Mouse (Mus musculus) kidney, postnatal 4 days (tissue): Measurements from ENCODE around the gene Lman2l.
A peak's percentile ranks its signal among the peaks of the same experiment; 100 is the strongest.

Experiments used
- DNase-seq, 2 experiments: peaks; one replicate each; pipeline ENCODE4 v3.0.0; 2021; ENCODE audit warnings: mixed read lengths in 2 of 2

Lman2l gene

DNA sequence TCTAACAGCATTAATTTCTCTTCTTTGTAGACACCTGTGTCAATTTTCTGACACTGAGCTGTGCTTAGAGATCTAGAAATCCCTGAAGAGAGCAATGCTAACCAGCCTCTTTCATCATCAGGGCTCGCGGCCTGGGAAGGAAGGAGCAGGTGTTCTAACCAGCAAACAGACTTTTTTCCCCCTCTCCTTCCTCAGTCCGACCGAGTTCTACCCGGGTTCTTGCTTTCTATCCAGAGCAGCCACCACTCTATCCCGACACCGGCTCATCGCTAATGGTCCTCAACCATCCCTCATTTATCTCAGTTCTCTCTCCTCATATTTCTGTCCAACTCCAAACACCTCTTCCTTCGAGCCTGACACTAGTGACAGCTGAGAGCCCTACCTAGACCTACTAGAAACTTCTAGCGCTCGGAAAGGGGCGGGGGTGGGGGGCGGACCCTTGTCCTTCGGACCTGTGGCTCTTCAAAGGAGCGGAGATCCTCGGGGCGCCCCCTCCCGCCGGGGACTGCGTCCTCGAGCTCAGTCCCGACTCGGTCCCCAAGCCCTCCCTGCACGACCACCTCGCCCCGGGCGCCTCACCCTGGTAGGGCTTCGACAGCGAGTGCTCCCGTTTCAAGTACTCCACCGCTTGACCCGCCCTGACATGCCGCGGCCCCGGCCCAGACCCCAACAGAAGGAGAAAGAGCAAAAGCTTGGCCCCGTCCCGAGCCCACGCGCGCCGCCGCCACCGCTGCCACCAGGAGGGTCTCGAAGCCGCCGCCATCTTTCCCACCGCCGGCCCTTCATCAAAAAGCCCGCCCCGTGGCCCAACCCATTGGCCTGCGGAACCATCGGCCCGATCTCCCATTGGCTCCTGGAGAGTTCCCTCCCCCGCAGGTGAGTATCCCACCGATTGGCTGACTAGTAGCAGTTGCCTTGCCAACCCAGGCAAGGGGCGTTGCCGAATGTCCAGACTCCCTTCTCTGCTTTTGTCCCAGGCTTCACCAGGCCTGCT is at the start of gene Lman2l:
TSS of gene Lman2l (minus strand) at position 801 of the 994 bp plus-strand sequence.
- peak; percentile 98 to 99 for DNase-seq

DNA sequence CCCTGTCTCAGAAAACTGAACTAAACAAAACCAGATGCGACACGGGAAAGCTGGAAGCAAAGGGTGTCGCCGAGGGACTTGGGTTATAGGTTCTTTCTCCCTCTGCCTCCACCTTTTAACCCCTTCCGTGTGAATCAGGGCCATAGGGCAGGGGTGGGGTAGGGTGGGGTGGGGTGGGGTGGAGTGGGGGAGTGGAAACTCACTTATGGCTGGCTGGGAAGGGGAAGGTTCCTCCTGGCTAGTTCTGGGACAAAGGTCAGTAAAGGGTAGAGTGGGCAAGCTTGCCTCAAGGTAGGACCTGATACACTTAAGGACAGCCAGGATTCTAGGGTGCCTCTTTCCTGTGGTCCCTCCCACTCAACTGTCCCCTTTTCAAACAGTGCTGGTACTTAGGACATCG is 48.2 kb upstream of the Lman2l start:
- no peak for DNase-seq

DNA sequence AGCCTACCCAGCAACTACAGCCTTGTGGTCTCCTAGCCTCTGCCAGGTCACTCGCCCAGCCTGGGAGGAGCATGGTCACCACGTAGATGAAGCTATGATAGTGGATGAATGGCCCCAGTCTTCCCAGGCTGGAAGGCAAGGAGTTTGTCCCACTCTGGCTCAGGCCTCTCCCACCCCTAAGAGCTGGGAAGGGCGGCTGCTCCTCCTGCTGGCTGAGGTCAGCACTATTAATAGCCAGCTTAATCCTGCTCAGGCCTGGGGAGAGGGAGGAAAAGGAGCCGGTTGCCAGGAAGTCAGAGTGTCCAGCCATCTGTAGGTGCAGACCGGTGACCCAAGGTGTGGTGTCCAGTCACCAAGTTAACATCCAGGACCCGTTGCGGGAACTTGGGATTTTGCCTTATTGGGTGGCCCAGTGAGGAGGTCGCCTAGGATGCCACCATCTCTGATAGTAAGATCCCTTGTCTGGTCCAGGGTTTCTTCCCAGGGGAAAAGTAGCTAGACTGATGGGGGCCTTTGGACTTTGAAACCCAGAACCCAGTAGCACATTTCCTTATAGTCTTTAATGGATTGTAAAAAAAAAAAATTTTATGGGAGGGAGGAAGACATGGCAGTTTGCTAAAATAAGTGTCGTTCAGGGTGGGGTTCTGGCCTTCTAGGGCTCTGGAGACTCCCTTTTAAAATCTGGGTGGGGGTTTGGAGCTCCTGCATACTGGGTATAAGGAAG is 47.5 kb upstream of the Lman2l start:
- peak; percentile 77 to 84 for DNase-seq

DNA sequence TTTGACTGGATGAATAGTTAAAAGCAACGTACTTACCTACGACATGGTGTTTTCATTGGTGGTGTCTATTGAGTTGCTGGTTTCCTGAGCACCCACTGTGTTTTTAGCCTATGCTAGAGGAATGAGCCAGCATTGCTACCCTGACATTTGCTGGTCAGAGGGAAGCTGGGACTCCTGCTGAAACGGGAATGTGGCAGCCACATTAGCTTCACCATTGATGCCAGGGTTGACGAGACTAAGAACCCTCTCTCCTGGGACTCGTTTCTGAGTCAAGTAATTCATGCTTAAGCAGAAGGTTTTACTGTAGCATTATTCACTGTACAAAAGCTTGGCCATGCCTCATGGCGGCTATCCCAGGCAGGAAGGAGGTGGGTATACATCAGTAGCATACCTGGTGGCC is 44.6 kb upstream of the Lman2l start:
- no peak for DNase-seq

DNA sequence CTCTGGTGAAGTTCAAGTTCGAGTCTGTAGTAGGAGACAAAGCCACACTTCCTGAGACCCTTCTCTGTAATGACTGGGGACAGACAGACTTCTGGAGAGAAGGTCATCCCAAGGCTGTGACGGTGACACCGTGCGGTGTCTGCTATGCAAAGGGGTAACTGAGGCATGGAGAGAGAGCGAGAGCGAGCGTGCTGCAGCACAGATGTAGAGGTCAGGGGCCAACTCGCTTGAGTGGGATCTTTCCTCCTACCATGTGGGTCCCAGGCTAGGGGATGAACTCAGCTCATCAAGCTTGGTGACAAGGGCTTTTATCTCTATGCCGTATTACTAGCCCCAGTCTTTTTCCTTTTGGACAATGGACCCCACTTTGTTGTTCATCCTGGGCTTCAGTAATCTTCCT is 42.0 kb upstream of the Lman2l start:
- no peak for DNase-seq

DNA sequence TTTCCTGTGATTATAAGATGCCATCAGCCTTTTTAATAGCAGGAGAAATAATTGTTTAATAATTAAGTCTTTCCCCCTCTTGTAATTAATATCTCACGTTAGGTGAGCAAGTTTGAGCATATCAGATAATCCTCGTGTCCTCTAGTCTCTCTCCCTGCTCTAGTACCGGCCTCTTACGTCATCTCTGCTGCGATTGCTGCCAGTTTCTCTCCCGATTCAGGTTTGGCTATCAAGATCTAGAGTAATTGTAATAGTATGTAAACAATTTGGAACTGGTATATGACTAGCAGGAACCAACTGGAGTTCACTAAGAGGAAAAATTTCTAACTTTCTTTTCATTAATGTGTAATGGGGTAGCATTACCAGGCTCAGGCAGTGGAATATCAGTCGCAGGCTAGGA is 40.0 kb upstream of the Lman2l start:
- DNase-seq: no peak

DNA sequence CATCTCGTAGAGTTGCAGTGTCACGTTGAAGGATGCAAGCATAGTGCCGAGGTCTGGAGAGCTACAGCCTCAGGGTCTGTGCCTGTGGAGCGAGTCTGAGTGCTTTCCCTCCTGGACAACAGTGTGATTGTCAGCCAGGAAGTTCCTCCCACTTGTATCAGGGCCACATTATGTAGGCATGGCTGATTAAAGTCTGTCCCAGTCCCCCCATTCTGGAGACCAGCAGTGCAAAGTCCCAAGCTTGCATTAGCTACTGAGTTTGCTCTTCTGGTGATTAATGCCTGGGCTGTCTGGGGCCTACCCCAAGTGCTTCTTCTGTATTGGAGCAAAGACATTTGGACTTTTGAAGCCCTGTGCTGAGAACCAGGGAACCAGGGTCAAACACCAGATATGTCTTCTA is 38.8 kb upstream of the Lman2l start:
- no peak for DNase-seq

DNA sequence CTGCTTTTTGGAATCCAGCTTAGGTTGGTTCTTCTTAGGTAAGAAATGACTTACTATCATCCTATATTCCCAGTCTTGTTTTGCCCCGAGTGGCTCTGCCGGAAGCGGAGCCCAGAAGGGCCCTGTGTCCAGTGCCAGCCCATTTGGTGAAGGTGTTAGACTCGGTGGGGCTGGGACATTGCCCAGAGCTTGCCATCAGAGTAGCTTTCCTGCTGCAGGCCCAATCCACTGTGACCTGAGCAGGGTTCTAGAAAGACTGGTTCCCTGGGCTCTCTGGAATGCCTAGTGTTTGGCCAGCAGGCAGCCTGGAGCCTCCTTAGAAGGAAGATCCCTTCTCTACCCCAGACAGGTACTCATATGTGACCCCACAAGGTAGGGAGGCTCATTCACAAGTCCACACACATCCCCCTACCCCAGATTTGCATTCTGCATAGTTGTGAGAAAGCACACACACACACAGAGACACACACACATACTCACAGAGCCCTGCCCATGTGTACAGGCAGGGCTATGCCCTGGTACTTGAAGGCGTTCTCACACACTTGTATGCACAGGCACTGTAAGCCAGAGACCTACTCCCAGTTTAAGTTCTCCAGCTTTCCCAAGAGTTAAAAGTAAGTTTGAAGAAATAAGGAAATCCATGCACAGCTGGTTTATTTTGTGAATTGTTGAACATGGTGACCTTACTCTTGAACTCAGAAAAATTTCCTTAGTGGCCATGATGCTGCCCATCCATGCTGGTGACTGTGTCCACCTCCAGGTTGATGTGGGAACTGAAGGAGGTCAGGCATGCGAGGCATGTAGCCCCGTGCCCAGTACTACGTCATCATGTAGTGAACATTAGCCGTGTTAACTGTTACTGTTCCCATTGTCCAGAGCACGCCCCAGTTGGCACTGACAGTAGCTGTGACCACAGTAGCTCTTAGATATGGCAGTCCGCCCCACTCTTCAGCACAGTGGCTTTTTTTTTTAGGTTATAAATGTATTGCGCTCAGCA is 35.1 kb upstream of the Lman2l start:
- DNase-seq: peak in 1 of 2 experiments; percentile 34

DNA sequence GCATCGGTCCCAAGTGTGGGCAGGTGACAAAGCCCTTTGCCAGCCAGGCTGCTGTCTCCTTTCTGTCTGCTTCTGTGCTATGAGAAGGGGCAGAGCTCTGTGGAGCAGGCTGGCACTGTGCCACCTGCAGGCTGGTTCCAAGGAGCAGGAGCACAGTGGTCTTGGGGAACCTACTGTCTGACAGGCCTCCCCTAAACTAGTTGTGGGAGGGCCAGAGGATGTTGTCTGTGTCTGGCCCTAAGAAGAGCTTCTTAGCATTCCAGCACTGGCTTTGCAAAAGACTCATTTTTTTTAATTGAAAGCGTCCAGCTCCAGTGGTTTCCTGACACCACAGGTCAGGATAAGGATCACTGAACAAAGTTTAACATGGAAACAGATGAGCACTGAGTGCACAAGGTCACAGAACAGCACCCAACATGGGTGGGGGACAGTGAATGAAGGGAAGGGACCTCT is 33.3 kb upstream of the Lman2l start:
- DNase-seq: peak; percentile 49 to 68

DNA sequence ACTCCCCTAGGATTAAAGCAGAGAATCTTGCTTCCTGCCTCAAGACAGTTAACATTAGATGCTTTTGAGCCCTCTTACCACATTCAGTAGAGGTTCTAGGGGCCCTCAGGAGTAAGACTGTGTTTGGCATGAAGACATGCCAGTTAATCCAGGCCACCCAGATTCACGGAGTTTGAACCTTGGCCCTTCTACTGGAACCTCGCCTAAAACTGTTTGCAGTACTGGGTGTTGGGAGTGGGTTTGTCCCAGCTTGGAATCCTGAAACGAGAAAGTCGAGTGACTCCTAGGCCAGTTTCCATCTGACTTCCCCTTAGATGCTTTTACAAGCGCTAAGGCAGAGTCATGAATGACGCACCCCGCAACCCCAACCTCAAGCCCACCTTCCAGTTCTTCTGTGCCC is 31.4 kb upstream of the Lman2l start:
- no peak for DNase-seq

DNA sequence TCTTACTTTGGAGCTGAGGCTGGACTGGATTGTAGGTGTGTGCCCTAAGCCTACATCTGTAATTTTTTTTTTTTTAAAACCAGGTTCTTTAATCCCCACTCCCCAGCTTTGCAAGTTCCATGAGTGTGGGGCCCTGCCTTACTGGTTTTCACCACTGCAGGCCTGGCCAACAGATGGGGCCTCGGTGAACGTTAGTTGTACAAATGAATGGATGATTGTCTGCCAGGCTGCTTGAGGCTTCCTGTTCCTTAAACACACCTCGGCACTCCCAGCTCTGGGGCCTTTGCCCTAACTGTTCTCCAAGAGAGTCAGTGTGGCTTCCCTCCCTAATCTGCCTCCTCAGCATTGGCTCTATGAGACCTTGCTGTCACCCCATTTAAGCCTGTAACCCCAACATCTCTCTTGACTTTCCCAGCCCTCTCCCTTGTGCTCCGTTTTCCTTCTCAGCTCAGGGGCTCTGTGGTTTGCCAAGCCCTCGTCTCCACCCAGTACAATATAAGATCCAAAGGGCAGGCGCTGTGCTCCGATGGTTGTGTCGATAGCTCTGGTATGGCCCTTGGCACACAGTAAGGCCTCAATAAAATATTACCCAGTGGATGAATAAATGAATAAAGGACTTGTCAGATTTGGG is 30.5 kb upstream of the Lman2l start:
- DNase-seq: no peak

DNA sequence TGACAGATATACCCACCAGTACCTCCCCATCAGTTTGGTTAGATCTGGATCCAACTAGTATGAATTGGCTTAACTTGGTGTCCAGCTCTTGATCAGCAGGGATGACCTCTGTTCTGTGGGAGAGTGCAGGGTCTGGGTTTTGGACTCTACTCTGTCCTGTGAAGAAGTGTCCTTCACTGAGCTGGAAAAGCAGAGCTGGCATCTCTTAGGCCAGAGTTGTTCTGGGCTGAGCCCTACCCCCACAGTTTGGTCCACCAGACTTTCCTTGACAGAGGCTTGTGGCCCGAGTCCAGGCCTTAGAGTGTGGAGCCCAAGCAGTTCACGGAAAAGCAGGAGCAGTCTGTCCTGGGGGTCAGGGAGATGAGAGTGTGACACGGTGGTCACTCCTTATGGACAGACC is 29.6 kb upstream of the Lman2l start:
- peak in 1 of 2 experiments; percentile 37 for DNase-seq

DNA sequence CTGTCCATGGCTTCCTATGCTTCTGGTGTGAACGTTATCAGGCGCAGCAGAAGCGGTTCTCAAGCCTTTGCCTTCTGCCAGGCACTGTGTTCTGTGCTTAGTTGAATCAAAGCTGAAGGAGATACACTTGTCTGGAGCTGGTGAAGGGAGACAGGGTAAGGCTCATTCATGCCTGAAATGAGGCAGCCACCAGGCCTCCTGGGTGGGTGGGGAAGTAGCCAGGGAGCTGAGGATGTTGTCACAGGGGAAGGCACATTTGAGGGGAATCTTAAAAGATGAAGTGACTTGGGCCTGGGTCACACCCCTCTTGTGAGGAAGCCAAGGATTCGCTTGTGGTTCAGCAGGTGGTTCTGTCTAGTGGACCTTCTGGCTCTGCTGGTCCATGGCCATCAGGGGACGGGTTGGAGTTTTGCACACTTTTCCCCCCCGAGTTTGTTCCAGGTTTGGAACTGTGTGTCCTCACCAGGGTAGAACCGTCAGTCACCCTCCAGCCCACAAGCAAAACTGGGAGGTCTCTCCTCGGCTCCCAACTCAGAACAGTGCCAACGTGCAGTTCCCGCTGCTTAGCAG is 28.2 kb upstream of the Lman2l start:
- no peak for DNase-seq

DNA sequence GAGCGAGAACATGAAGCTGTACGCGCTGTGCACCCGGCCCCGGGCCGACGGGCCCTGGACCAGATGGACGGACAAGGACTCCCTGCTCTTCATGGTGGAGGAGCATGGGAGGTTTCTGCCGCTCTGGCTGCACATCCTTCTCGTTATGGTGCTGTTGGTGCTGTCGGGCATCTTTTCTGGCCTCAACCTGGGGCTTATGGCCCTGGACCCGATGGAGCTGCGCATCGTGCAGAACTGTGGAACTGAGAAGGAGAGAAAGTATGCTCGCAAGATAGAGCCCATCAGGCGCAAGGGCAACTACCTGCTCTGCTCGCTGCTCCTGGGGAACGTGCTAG is 27.0 kb upstream of the Lman2l start:
- DNase-seq: no peak

DNA sequence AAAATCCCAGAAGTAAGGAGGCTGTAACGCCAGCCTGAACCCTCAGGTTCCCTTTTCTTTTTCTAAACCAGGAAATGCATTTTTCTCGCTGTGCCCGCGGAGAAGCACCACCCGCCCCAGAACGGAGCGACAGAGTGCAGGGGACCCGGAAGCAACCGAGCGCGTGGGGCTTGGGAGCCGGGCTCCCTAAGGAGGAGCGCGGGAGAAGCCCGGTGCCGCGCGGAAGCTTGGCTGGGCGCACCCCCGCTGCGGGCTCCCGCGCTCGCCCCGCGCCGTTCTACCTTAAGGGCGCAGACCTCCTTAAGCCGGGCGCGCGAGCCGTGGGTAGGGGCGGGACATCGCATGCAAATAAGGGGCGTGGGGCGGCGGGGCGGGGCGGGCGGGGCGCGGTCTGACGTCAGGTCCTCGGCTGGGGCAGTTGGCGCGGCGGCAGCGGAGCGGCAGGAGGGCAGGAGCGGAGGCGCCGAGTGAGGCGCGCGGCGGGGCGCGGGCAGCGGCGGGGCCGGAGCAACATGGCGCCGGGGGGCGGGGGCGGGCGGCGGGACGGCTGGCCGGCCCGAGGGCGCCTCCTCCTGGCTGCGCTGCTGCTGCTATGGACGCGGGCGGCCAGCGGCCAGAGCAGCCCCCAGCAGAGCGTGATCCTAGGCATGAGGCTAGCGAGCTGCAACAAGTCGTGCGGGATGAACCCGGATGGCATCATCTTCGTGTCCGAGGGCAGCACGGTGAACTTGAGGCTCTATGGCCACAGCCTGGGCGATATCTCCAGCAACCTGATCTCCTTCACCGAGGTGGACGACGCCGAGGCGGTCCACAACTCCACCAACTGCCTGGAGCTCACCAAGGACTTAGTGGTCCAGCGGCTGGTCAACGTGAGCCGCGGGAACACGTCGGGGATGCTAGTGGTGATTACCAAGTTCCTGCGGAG is 26.4 kb upstream of the Lman2l start, which contains the start of gene Cnnm4:
TSS of gene Cnnm4 (plus strand) at position 440 of the 925 bp plus-strand sequence.
- peak; percentile 90 to 94 for DNase-seq

DNA sequence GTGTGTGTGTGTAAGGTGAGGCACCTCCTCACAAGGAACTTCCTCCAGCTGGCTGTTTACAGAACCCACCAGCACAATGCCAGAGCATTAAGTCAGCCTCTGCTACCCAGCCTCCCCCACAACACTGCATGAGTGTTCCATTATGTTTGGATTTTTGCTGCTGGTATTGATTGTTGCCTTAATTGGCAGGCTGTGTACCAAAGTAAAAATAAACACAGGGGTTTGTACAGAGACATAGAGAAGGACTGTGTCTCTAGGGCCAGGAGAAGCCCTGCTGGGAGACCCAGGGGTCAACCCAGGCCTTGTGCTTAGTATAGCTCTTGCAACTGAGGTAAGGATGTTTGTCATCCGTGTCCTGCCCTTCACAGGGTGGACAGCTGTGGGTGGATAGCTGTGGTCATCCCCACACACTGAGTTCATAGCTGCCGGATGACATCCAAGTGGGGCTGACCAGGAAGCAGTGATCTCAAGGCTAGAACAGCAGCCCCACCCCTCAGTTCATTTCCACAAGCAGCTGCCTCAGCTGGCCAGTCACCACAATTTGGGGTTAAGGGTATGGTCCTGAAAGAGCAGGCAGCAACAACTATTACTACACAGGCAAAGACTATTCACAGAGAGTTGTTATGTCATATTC is 24.9 kb upstream of the Lman2l start:
- no peak for DNase-seq

DNA sequence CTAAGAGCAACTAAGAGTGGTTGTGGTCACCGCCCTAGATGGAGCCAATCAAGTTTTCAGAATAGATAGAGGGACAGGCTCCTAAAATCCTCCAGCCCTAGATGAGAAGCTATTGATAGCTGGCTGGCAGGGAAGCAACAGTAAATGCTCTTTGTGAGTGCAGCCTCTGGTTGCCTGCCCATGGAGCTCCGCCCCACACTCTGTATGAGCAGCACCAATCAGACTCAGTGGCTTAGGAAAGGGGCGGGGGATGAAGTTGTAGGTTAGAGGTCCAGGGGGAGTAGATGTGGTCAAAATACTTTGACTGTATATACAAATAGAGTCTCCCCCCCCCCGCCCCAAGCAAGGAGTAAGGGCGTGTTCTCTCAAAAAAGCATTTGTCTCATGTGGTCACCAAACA is 22.4 kb upstream of the Lman2l start:
- no peak for DNase-seq

DNA sequence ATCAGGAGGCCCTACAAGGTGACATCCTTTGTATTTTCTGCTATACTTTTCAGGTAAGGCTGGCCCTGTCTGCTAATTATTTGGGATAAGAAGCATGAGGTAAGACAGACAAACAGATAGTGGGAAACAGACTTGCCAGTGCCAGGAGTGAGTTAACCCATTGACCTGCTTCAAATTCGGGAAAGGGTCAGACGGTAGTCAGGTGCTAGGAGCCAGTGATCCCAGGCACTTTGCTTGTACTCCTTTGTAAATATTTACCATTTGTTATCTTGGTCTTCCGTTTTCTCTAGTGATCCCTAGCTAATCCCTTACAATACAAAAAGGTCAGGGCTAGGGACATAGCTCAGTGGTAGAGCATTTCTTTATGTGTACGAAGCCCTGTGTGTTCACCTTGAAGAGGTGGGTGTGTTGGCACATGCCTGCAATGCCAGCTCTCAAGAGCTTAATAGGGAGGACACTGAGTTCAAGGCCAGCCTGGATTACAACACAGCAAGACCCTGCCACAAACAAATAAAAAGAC is 20.6 kb upstream of the Lman2l start:
- DNase-seq: no peak

DNA sequence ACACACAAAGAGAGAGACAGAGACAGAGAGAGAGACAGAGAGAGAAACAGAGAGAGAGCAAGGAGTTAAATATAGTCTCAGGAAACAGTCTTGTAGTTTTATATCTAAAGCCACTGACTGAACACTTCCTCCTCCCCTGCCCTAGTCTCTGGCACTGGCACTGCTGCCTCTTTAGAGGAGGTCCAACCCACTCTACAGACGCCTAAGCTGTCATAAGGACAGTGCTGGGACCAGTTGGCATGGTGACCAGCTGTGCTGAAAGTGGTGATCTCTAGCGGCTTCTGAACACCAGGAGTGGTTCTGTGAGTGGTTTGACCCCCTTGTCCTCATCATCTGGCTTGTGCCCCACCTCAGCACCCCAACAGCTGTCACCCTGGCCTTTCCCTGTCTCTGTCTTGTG is 16.8 kb upstream of the Lman2l start:
- no peak for DNase-seq

DNA sequence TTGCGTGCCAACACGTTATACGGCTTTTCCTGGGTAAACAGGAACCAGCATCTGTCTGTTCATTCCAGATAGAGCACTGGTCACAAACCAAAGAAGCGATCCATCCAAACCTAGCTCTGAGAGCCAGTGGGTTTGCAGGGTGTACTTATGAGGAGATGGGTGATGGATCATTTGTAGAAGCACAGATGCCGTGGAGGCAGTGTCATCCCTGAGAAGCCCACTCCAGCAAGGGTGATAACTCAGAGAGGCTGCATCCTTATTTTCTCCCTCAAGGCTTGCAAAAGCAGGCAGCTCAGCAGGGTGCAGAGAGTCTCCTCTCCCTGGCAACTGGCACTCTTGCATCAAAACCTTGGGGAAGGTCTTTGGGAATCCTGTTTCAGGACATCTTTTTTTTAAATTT is 13.1 kb upstream of the Lman2l start:
- no peak for DNase-seq
